Mouse (Mus musculus): ENCODE measurements around the gene Kif17.

Kif17 gene

GRCm38 (mm10) chr4:138259482-138259881 is 9.2 kb downstream of the Kif17 start:
- no peak for DNase-seq (ENCODE audit: extremely low read depth, low read depth)

GRCm38 (mm10) chr4:138261843-138262681 is 11.8 kb downstream of the Kif17 start:
- peak; percentile 36 for DNase-seq (ENCODE audit: extremely low read depth, low read depth)

GRCm38 (mm10) chr4:138267869-138268268 is 17.6 kb downstream of the Kif17 start:
- DNase-seq (ENCODE audit: extremely low read depth, low read depth) = no peak

GRCm38 (mm10) chr4:138272011-138272997 is 22.1 kb downstream of the Kif17 start:
- DNase-seq (ENCODE audit: extremely low read depth, low read depth) = no peak

GRCm38 (mm10) chr4:138278346-138278745 is 28.1 kb downstream of the Kif17 start:
- no peak for DNase-seq (ENCODE audit: extremely low read depth, low read depth)

- DNase-seq (ENCODE audit: extremely low read depth, low read depth) = peak; percentile 91
These were observed 32.6 kb downstream of the Kif17 start for GRCm38 (mm10) chr4:138282834-138283233.

GRCm38 (mm10) chr4:138286411-138286810 is 36.2 kb downstream of the Kif17 start:
- no peak for DNase-seq (ENCODE audit: extremely low read depth, low read depth)

- no peak for DNase-seq (ENCODE audit: extremely low read depth, low read depth)
These were observed 38.5 kb downstream of the Kif17 start for GRCm38 (mm10) chr4:138288691-138289090.

- no peak for DNase-seq (ENCODE audit: extremely low read depth, low read depth)
These were observed 41.8 kb downstream of the Kif17 start for GRCm38 (mm10) chr4:138292028-138292427.

GRCm38 (mm10) chr4:138293261-138293948 is 43.2 kb downstream of the Kif17 start:
- DNase-seq (ENCODE audit: extremely low read depth, low read depth) = no peak

GRCm38 (mm10) chr4:138293949-138294550 is 43.8 kb downstream of the Kif17 start:
- no peak for DNase-seq (ENCODE audit: extremely low read depth, low read depth)

- DNase-seq (ENCODE audit: extremely low read depth, low read depth) = no peak
These were observed 51.1 kb downstream of the Kif17 start for GRCm38 (mm10) chr4:138301271-138301780.

GRCm38 (mm10) chr4:138303011-138303410 is 52.8 kb downstream of the Kif17 start:
- DNase-seq (ENCODE audit: extremely low read depth, low read depth) = no peak

- peak; percentile 83 for DNase-seq (ENCODE audit: extremely low read depth, low read depth)
These were observed 53.5 kb downstream of the Kif17 start for GRCm38 (mm10) chr4:138303742-138304141.

GRCm38 (mm10) chr4:138304340-138305104 is 54.3 kb downstream of the Kif17 start, which contains the start of gene Ddost:
Gene Ddost, plus strand, starts transcription at chr4:138304730.
- DNase-seq (ENCODE audit: extremely low read depth, low read depth) = peak; percentile 100

- no peak for DNase-seq (ENCODE audit: extremely low read depth, low read depth)
These were observed 56.8 kb downstream of the Kif17 start for GRCm38 (mm10) chr4:138307025-138307424.

- DNase-seq (ENCODE audit: extremely low read depth, low read depth) = peak; percentile 92
These were observed 57.5 kb downstream of the Kif17 start for GRCm38 (mm10) chr4:138307739-138308138.

GRCm38 (mm10) chr4:138310311-138310910 is 60.2 kb downstream of the Kif17 start:
- DNase-seq (ENCODE audit: extremely low read depth, low read depth) = no peak

- DNase-seq (ENCODE audit: extremely low read depth, low read depth) = no peak
These were observed 61.4 kb downstream of the Kif17 start for GRCm38 (mm10) chr4:138311595-138311994.

Data from MEL-GATA-1-ER (cell line).